Mouse (Mus musculus) gastrocnemius, adult 8-10 months (tissue): ENCODE data around the gene Olfr896-ps1. TPM values are rescaled to one million over a fixed set of nuclear protein-coding genes. Genes with fewer than 3 reads are reported as not detected.

Experiments
- DNase-seq, 2 experiments: peaks; one replicate each; pipeline ENCODE4 v3.0.0; 2022; ENCODE audit warnings: low spot score in 2 of 2
- total RNA-seq, 4 experiments: library from RNA; stranded (reverse); gene quantifications; 2 replicates each; pipeline ENCODE4 v1.2.4; 2022

Gene Olfr896-ps1
- not detected for total RNA-seq

GRCm38 (mm10) chr9:38290807-38291206 is at the start of gene Olfr896-ps1:
Gene Olfr896-ps1 (plus strand): TSS chr9:38291107.
- no peak for DNase-seq

- DNase-seq, result no peak
Measured at GRCm38 (mm10) chr9:38252474-38252873, 38.4 kb upstream of the Olfr896-ps1 start, which contains the start of gene Olfr143. Gene Olfr143 (plus strand): TSS chr9:38252774.

GRCm38 (mm10) chr9:38267551-38267950 is 23.4 kb upstream of the Olfr896-ps1 start, which contains the start of gene Olfr895:
Gene Olfr895 (plus strand): TSS chr9:38267851.
- no peak for DNase-seq

- no peak for DNase-seq
Measured at GRCm38 (mm10) chr9:38328760-38329159, 37.9 kb downstream of the Olfr896-ps1 start, which contains the start of gene Olfr25. Gene Olfr25 (plus strand): TSS chr9:38329060.

Other genes with a start within 250 kb of the Olfr896-ps1 start
- not detected for gene Olfr884, start 244.6 kb upstream of the Olfr896-ps1 start, total RNA-seq
- not detected for gene Olfr885, start 229.8 kb upstream of the Olfr896-ps1 start, total RNA-seq
- gene Olfr887, start 207.0 kb upstream of the Olfr896-ps1 start, total RNA-seq, result not detected
- not detected for gene Olfr888, start 183.0 kb upstream of the Olfr896-ps1 start, total RNA-seq
- not detected for gene Olfr889, start 175.9 kb upstream of the Olfr896-ps1 start, total RNA-seq
- gene Olfr890, start 148.6 kb upstream of the Olfr896-ps1 start, total RNA-seq, result not detected
- not detected for gene Olfr891, start 110.3 kb upstream of the Olfr896-ps1 start, total RNA-seq
- gene Olfr893, start 82.7 kb upstream of the Olfr896-ps1 start, total RNA-seq, result not detected
- gene Olfr894, start 73.1 kb upstream of the Olfr896-ps1 start, total RNA-seq, result not detected
- not detected for gene Olfr143, start 38.3 kb upstream of the Olfr896-ps1 start, total RNA-seq
- gene Olfr895, start 23.3 kb upstream of the Olfr896-ps1 start, total RNA-seq, result not detected
- not detected for gene Olfr25, start 38.0 kb downstream of the Olfr896-ps1 start, total RNA-seq
- gene Olfr898, start 57.3 kb downstream of the Olfr896-ps1 start, total RNA-seq, result not detected
- gene Olfr250, start 75.8 kb downstream of the Olfr896-ps1 start, total RNA-seq, result not detected
- gene Olfr251, start 86.0 kb downstream of the Olfr896-ps1 start, total RNA-seq, result not detected
- not detected for gene Olfr147, start 110.6 kb downstream of the Olfr896-ps1 start, total RNA-seq
- not detected for gene Olfr901, start 138.3 kb downstream of the Olfr896-ps1 start, total RNA-seq
- not detected for gene Olfr902, start 156.5 kb downstream of the Olfr896-ps1 start, total RNA-seq
- gene Olfr904, start 172.0 kb downstream of the Olfr896-ps1 start, total RNA-seq, result not detected
- not detected for gene Olfr905, start 180.0 kb downstream of the Olfr896-ps1 start, total RNA-seq
- not detected for gene Olfr906, start 196.0 kb downstream of the Olfr896-ps1 start, total RNA-seq
- gene Olfr907, start 204.7 kb downstream of the Olfr896-ps1 start, total RNA-seq, result not detected
- gene Olfr911-ps1, start 230.5 kb downstream of the Olfr896-ps1 start, total RNA-seq, result not detected
- gene Olfr910, start 246.7 kb downstream of the Olfr896-ps1 start, total RNA-seq, result not detected